Mouse (Mus musculus) hindbrain, embryonic 14.5 days (tissue): ENCODE measurements around the gene Esyt2. TPM values are rescaled to one million over a fixed set of nuclear protein-coding genes. Genes with fewer than 3 reads are reported as not detected.

Experiments
- ATAC-seq: fragments of 200-750 bp; cut with Nextera tagmentation; 2 replicates; pipeline ENCODE4 v1.8.0; 2017; ENCODE audit warnings: moderate number of reproducible peaks, mild to moderate bottlenecking, moderate TSS enrichment, moderate library complexity; ENCODE audit not compliant: low FRiP score
- DNase-seq: peaks from one replicate; pipeline ENCODE4 v3.0.0-alpha.2; 2015; ENCODE audit warnings: low spot score
- H3K27ac ChIP-seq: fragments of 300-500 bp; sonication (generic); 2 replicates; pipeline ENCODE4 v1.5.1; 2014; ENCODE audit warnings: mild to moderate bottlenecking, moderate library complexity
- H3K27me3 ChIP-seq: fragments of 300-500 bp; sonication (generic); 2 replicates; pipeline ENCODE4 v1.6.1; 2014; ENCODE audit warnings: mild to moderate bottlenecking, low read length, mixed read lengths; ENCODE audit not compliant: control insufficient read depth, insufficient read depth
- H3K36me3 ChIP-seq: fragments of 300-500 bp; sonication (generic); replicated peaks from 2 replicates; pipeline ENCODE4 v1.6.1; 2014; ENCODE audit not compliant: control insufficient read depth, insufficient read depth
- H3K4me1 ChIP-seq: fragments of 300-500 bp; sonication (generic); replicated peaks from 2 replicates; pipeline ENCODE4 v1.6.1; 2014; ENCODE audit warnings: antibody characterized with exemption, low read length, mixed read lengths; ENCODE audit not compliant: control insufficient read depth, insufficient read depth
- H3K4me2 ChIP-seq: fragments of 300-500 bp; sonication (generic); replicated peaks from 2 replicates; pipeline ENCODE4 v1.6.1; 2014; ENCODE audit warnings: mild to moderate bottlenecking, moderate library complexity
- H3K4me3 ChIP-seq: fragments of 300-500 bp; sonication (generic); replicated peaks from 2 replicates; pipeline ENCODE4 v1.5.1; 2014; ENCODE audit warnings: mild to moderate bottlenecking, low read length
- H3K9ac ChIP-seq: fragments of 300-500 bp; sonication (generic); 2 replicates; pipeline ENCODE4 v1.6.1; 2014
- H3K9me3 ChIP-seq: fragments of 300-500 bp; sonication (generic); 2 replicates; pipeline ENCODE4 v1.6.1; 2016; ENCODE audit warnings: low read length; ENCODE audit not compliant: control insufficient read depth
- WGBS: fragments of 180-500 bp; shearing (Covaris S2); extraction: QIAGEN DNeasy Blood & Tissue Kit; methylation state at CpG from one replicate; pipeline ENCODE4 v1.1.7; 2014; 5-methylcytosine and 5-hydroxymethylcytosine counted together
- polyA plus RNA-seq: library from polyadenylated mRNA; unstranded; fragments of >200 nt; fragmentation: Nextera tagmentation; extraction: Ambion mirVana; gene quantifications from 2 replicates; pipeline ENCODE4 v1.2.1, GENCODE M21; 2014

Esyt2 gene
- polyA plus RNA-seq, 1 experiment from 2014 or later = 17.2 TPM

DNA sequence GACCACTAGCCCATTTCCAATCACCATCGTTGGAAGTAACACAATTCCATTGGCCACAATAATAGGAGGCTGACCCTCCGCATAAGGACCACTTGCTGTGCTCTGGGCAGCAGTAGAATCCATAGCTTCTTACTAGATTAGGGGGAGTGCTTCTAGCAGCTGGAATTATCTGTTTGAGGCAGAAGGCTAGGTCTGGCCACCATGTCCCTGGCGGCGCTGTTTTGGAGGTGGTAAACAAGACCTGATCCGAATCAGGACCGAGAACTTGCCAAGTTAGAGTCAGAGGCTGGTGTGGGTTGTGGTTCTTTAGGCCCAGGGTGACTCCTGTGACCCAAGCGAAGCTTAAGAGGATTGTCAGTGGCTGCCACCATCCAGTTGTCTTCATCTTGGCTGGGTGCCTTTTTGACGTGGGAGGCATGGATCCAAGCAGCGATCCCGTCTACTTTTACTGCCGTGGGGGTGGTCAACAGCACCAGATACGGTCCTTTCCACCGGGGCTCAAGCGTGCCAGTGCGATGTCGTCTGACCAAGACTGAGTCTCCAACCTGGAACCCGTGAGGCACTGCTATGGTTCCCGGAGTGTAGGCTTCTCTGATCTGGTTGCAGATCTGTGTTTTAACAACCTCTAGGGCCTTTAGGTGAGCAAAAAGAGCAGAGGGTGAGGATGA lies 123.2 kb downstream of the Esyt2 start:
- peak overlapping the region; percentile 74 for H3K4me3 ChIP-seq
- peaks cover 11% of the 10 kb centered on the region for H3K4me1 ChIP-seq
- peaks cover 27% of the 10 kb centered on the region; the same call in 1 of the 2 replicates for H3K9me3 ChIP-seq
- H3K36me3 ChIP-seq = no peaks in the 10 kb centered on the region; the same call in none of the 2 replicates
- DNase-seq = no peak
- 98% methylated on average over 18 of the region's 18 CpGs for WGBS
- peak; percentile 3; the same call in 1 of the 2 replicates for ATAC-seq
- peak overlapping the region; percentile 42; the same call in 1 of the 2 replicates for H3K9ac ChIP-seq
- H3K27ac ChIP-seq = no peak overlapping the region
- H3K27me3 ChIP-seq = no peaks in the 10 kb centered on the region
- peak overlapping the region; percentile 93 for H3K4me2 ChIP-seq

DNA sequence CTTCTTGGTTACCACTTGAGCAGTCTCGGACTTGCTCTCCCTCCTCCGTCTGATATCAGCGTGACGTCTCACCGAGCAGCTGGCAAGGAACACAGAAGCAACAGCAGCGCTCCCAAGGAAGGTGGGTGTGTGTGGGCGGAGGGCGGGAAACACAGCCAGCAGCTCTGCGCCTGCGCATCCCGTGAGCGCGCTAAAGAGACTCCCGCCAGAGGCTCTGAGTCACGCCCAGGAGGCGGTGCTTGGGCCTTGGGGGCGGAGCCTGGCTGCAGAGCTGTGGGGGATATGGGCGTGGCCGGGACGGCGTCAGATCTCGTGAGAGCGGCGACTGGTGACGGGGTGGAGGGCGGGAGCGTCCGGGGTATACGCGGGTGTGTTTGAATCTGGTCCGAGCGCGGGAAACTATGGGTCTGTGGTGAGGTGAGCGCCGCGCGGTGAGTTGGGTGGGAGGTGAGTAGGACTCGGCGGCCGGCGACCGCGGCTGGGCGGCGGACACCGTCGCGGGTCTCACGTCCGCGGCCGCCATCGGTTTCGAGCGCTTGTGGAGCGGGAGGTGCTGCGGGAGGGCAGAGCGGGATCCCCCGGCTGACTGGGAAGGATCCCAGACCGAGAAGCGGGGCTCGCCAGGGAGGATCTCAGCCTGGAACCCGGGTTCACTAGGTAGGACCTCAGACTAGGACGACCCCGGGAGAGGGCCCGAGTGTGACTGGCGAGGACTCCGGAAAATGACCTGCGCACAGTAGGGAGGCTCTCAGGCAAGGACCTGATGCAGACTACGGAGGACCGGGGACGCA lies 124.2 kb downstream of the Esyt2 start, which contains the start of gene Ncapg2:
Ncapg2 (plus strand) TSS at position 358 of the 791 bp plus-strand sequence.
- 0 out of 2 replicates have a peak within 1 kb of the TSS, but pooled peaks have one; percentile 5 for H3K27ac ChIP-seq
- peaks cover 27% of the 10 kb centered on the region; the same call in 1 of the 2 replicates for H3K9me3 ChIP-seq
- no peaks in the 10 kb centered on the region; the same call in 1 of the 2 replicates for H3K36me3 ChIP-seq
- H3K27me3 ChIP-seq = no peaks in the 10 kb centered on the region
- DNase-seq (peak; percentile 99), ATAC-seq (peak; percentile 98)
- H3K4me2 ChIP-seq = peak within 1 kb of the TSS; percentile 93
- WGBS = under 1% methylated on average over 68 of the region's 72 CpGs
- H3K9ac ChIP-seq = peak within 1 kb of the TSS; percentile 62
- H3K4me3 ChIP-seq = peak within 1 kb of the TSS; percentile 74
- peaks cover 11% of the 10 kb centered on the region for H3K4me1 ChIP-seq

DNA sequence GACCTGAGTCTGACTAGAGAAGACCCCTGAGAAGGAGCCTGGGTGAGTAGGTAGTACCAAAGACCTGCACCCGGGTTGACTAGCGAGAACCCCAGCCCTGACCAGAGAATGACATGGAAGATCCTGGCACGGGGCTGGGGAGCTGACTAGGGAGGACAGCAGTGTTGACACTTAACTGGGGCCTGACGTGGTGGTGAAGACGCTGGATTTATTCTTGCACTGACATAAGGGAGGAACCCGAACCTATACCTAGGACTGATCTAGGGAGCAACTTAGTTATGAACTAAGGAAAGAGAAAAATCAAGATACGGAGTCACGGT lies 124.8 kb downstream of the Esyt2 start:
- Histone ChIP-seq H3K9me3 (peaks cover 27% of the 10 kb centered on the region; the same call in 1 of the 2 replicates), H3K4me2 (peak overlapping the region; percentile 93), H3K9ac (peak overlapping the region; percentile 62), H3K4me1 (peaks cover 11% of the 10 kb centered on the region), H3K4me3 (peak overlapping the region; percentile 74), H3K36me3 (no peaks in the 10 kb centered on the region; the same call in 1 of the 2 replicates), H3K27me3 (no peaks in the 10 kb centered on the region), H3K27ac (no peak overlapping the region)
- ATAC-seq (no peak), DNase-seq (no peak)
- 16% methylated on average over 8 of the region's 8 CpGs for WGBS

DNA sequence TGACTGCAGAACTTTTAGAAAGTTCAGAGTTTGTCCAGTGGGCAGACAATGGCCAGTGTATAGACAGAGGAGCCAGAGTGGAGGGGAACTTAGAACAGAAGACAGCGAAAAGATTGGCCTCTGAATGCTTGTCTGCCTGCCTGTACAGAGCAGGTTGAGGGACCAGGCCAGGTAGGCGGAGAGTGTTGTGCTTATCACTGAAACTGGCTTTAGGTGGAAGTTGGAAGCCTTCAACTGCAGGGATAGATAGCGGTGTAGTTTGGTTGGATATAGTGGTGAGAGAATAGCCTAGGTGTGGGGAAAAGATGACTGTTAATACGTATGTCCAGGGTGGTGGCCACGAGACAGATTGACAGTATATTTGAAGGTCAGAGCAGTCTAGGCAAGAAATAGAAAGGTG lies 126.9 kb downstream of the Esyt2 start:
- H3K4me1 ChIP-seq = peaks cover 11% of the 10 kb centered on the region
- 92% methylated on average over 5 of the region's 5 CpGs for WGBS
- DNase-seq (no peak), ATAC-seq (no peak)
- H3K4me3 ChIP-seq = no peak overlapping the region
- H3K36me3 ChIP-seq = no peaks in the 10 kb centered on the region; the same call in 1 of the 2 replicates
- H3K9ac ChIP-seq = no peak overlapping the region
- no peaks in the 10 kb centered on the region for H3K27me3 ChIP-seq
- H3K9me3 ChIP-seq = peaks cover 16% of the 10 kb centered on the region; the same call in 1 of the 2 replicates
- no peak overlapping the region for H3K4me2 ChIP-seq
- no peak overlapping the region for H3K27ac ChIP-seq

DNA sequence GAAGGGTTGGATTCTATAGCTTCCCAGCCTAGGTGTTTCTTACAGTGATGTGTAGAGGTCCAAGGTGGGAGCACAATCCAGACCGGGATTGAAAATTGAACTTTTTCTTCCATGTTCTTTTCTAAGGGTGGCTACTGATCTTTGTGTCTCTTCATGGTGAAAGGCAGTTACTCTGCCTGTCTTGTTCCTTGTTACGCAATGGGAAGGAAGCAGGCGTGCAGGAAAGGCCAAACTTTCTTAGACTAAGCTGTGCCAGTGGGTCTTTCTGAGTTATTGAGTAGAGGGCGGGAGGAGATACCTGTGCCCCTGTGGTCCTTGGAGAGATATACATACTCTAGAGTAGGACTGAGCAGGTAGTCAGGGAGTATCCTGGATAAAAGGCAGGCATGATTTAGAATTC lies 133.9 kb downstream of the Esyt2 start:
- Histone ChIP-seq H3K4me3 (no peak overlapping the region), H3K27ac (no peak overlapping the region), H3K4me2 (no peak overlapping the region), H3K9me3 (no peaks in the 10 kb centered on the region), H3K36me3 (no peaks in the 10 kb centered on the region; the same call in 1 of the 2 replicates), H3K27me3 (no peaks in the 10 kb centered on the region), H3K9ac (no peak overlapping the region), H3K4me1 (no peaks in the 10 kb centered on the region)
- WGBS = 96% methylated on average over 4 of the region's 4 CpGs
- ATAC-seq (no peak), DNase-seq (no peak)

DNA sequence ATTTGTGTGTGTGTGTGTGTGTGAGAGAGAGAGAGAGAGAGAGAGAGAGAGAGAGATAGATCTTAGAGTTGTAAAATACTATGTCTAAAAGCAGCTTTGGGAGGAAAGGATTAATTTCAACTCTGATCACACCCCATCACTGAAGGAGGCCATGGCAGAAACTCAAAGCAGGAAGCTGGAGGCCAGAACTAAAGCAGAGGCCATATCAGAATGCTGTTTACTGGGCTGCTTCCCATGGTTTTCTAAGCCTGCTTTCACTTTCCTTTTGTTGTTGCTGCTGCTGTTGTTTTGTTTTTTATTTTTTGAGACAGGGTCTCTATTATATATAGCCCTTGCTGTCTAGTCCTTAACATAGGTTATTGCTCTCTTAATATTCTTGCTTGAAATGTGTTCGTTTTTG lies 135.5 kb downstream of the Esyt2 start:
- Histone ChIP-seq H3K9ac (no peak overlapping the region), H3K36me3 (no peaks in the 10 kb centered on the region; the same call in 1 of the 2 replicates), H3K4me3 (no peak overlapping the region), H3K27me3 (no peaks in the 10 kb centered on the region), H3K9me3 (no peaks in the 10 kb centered on the region), H3K4me2 (no peak overlapping the region), H3K4me1 (no peaks in the 10 kb centered on the region), H3K27ac (no peak overlapping the region)
- ATAC-seq (no peak), DNase-seq (no peak)
- 95% methylated on average over 1 of the region's 1 CpGs for WGBS

DNA sequence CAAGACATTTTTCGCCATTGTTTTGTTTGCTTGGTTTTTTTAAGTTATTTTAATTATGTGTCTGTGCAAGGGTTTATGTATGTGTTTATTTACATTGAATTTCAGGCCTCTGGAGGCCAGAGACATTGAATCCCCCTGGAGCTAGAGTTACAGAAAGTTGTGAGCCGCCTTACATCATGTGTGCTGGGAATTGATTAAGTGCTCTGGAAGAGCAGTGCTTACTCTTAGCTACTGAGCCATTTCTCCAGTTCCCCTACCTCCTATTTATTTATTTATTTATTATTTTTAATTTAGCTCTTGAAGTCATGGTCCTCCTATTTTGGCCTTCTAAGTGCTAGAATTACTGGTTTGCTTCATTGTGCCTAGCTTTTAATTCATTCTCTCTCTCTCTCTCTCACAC lies 140.7 kb downstream of the Esyt2 start:
- no peaks in the 10 kb centered on the region; the same call in 1 of the 2 replicates for H3K36me3 ChIP-seq
- H3K4me3 ChIP-seq = no peak overlapping the region
- no peaks in the 10 kb centered on the region for H3K27me3 ChIP-seq
- H3K9me3 ChIP-seq = no peaks in the 10 kb centered on the region
- H3K27ac ChIP-seq = no peak overlapping the region
- DNase-seq = no peak
- no peak for ATAC-seq
- H3K4me1 ChIP-seq = no peaks in the 10 kb centered on the region
- WGBS = 98% methylated on average over 2 of the region's 2 CpGs
- no peak overlapping the region for H3K4me2 ChIP-seq
- no peak overlapping the region for H3K9ac ChIP-seq

DNA sequence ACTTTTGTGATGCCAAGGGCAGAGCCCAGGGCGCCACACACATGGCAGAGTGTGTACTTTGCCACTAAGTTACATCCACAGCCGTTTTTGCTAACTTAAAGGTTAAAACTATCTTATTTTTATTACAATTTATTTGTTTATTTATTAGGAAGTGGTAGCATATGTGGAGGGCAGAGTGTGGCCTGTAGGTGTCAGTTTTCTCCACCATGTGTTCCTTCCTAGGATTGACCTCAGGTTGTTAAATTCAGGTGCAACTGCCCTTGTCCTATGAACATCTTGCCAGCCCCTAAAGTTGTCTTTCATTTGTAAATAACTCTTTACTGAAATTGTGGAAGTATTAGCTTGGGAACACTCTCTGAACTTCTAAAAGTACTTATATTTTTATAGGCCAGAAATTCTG lies 144.4 kb downstream of the Esyt2 start:
- Histone ChIP-seq H3K4me2 (no peak overlapping the region), H3K4me3 (no peak overlapping the region), H3K27ac (no peak overlapping the region), H3K4me1 (no peaks in the 10 kb centered on the region), H3K9ac (no peak overlapping the region), H3K36me3 (peaks cover 20% of the 10 kb centered on the region), H3K27me3 (no peaks in the 10 kb centered on the region), H3K9me3 (no peaks in the 10 kb centered on the region)
- ATAC-seq (no peak), DNase-seq (no peak)
- WGBS = 95% methylated on average over 2 of the region's 2 CpGs

DNA sequence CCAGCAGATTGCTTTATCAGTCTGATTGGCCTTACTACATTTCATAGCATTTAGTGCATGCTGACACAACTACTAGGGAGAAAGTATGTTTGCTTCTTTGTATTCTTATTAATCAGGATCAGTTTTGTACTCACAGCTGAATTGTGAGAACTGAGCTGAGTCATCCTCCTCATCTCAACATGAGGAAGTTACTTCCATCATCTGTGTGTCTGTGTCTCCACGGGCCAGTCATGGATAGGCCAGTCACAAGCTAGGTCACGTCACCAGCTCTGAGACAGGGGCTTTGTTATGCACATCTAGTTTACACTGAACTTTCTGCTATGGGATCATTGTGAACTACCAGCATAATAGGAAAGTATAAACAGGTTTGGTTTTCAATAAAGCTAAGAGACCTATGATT lies 152.7 kb downstream of the Esyt2 start:
- Histone ChIP-seq H3K9ac (no peak overlapping the region), H3K4me2 (no peak overlapping the region), H3K36me3 (peaks cover 20% of the 10 kb centered on the region), H3K4me3 (no peak overlapping the region), H3K27ac (no peak overlapping the region), H3K27me3 (no peaks in the 10 kb centered on the region), H3K9me3 (no peaks in the 10 kb centered on the region), H3K4me1 (no peaks in the 10 kb centered on the region)
- WGBS = 85% methylated on average over 2 of the region's 2 CpGs
- no peak for ATAC-seq
- DNase-seq = no peak
